Mouse (Mus musculus): ENCODE data around the gene Cenpe. TPM values are rescaled to one million over a fixed set of nuclear protein-coding genes. Genes with fewer than 3 reads are reported as not detected.

The Cenpe gene
- 0.23 TPM for polyA plus RNA-seq (2014; fragmentation: Illumina TruSeq; extraction: RNeasy Lipid Tissue Mini Kit (QIAGEN cat#74804); ENCODE audit: insufficient read depth, low read depth, low replicate concordance)

GRCm38 (mm10) chr3:135211805-135212657 lies at the start of gene Cenpe:
Gene Cenpe (plus strand): TSS chr3:135212537.

GRCm38 (mm10) chr3:135280669-135281415 lies 68.5 kb downstream of the Cenpe start, which contains the start of gene Bdh2:
Gene Bdh2 (plus strand): TSS chr3:135281221.

GRCm38 (mm10) chr3:135307411-135308259 lies 95.3 kb downstream of the Cenpe start, which contains the start of gene Slc9b2:
Gene Slc9b2 (plus strand): TSS chr3:135307700.

Other genes with a start within 250 kb of the Cenpe start
- 2.5 TPM for gene Bdh2, start 68.7 kb downstream of the Cenpe start, polyA plus RNA-seq (2014; fragmentation: Illumina TruSeq; extraction: RNeasy Lipid Tissue Mini Kit (QIAGEN cat#74804); ENCODE audit: insufficient read depth, low read depth, low replicate concordance)
- 0.69 TPM for gene Slc9b2, start 95.2 kb downstream of the Cenpe start, polyA plus RNA-seq (2014; fragmentation: Illumina TruSeq; extraction: RNeasy Lipid Tissue Mini Kit (QIAGEN cat#74804); ENCODE audit: insufficient read depth, low read depth, low replicate concordance)
- 0.28 TPM for gene Slc9b1, start 135.5 kb downstream of the Cenpe start, polyA plus RNA-seq (2014; fragmentation: Illumina TruSeq; extraction: RNeasy Lipid Tissue Mini Kit (QIAGEN cat#74804); ENCODE audit: insufficient read depth, low read depth, low replicate concordance)
- gene Cisd2, start 211.4 kb downstream of the Cenpe start, polyA plus RNA-seq (2014; fragmentation: Illumina TruSeq; extraction: RNeasy Lipid Tissue Mini Kit (QIAGEN cat#74804); ENCODE audit: insufficient read depth, low read depth, low replicate concordance) = 24.4 TPM
- gene Ube2d3, start 225.6 kb downstream of the Cenpe start, polyA plus RNA-seq (2014; fragmentation: Illumina TruSeq; extraction: RNeasy Lipid Tissue Mini Kit (QIAGEN cat#74804); ENCODE audit: insufficient read depth, low read depth, low replicate concordance) = 220 TPM

Data from lung, adult 10 weeks (tissue).